Mouse (Mus musculus) embryonic fibroblast, embryonic 13.5 days (primary cell): ENCODE measurements around the gene Srsf3.

ENCODE experiments used
- CTCF ChIP-seq: IDR thresholded peaks from 2 replicates; pipeline ENCODE4 v1.5.1; 2011; ENCODE audit warnings: mild to moderate bottlenecking, control low read depth, low read length, moderate library complexity, borderline replicate concordance; ENCODE audit not compliant: insufficient read depth
- POLR2A ChIP-seq: IDR thresholded peaks from 2 replicates; pipeline ENCODE4 v1.6.1; 2011; ENCODE audit warnings: low read depth, mild to moderate bottlenecking, control low read depth, low read length, moderate library complexity

DNA sequence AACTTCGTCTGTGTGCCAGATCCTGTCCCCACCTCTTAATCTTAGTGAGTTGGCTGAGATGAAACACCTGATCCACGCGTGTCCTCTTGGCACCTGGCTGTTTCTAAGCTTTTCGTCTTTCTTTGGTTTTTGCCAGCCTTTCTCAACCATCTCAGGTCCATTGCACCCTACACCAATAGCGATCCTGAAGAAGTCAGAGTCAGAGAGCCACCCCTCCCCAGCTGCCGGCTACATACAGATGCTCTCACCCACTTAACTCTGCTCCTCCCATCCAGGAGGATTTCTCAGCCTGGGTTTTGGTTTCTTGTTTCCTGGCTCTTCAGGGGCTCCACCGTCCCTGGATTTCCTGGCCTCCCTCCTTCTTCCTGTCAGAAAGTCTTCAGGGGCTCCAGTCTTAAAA lies 13.0 kb upstream of the Srsf3 start:
- TF ChIP-seq CTCF: no peak
- no peak for TF ChIP-seq POLR2A
